Mouse (Mus musculus) spleen, adult 2 months (tissue): Measurements from ENCODE around the gene Stx7. TPM values are rescaled to one million over a fixed set of nuclear protein-coding genes. Genes with fewer than 3 reads are reported as not detected.

Experiments
- DNase-seq, 2 experiments: peaks; one replicate each; pipeline versions ENCODE4 v3.0.0 to v3.0.0-alpha.2; 2012 to 2021; ENCODE audit warnings: low spot score in 2 of 2, low read depth in 1 of 2
- H3K27ac ChIP-seq: fragments of 200-500 bp; 2 replicates; pipeline ENCODE4 v1.5.1; 2012; ENCODE audit warnings: low read length, inconsistent platforms; ENCODE audit not compliant: insufficient read depth
- H3K27me3 ChIP-seq: fragments of 200-500 bp; 2 replicates; pipeline ENCODE4 v1.6.1; 2012; ENCODE audit warnings: mild to moderate bottlenecking, moderate library complexity, low read length, inconsistent platforms; ENCODE audit not compliant: control insufficient read depth, insufficient read depth
- H3K36me3 ChIP-seq: fragments of 200-500 bp; 2 replicates; pipeline ENCODE4 v1.6.1; 2012; ENCODE audit warnings: mild to moderate bottlenecking, low read length, inconsistent platforms; ENCODE audit not compliant: control insufficient read depth, insufficient read depth
- H3K4me1 ChIP-seq: fragments of 200-500 bp; 2 replicates; pipeline ENCODE4 v1.6.1; 2011; ENCODE audit warnings: inconsistent platforms; ENCODE audit not compliant: control insufficient read depth, insufficient read depth, insufficient read length
- H3K4me3 ChIP-seq: fragments of 200-500 bp; 2 replicates; pipeline ENCODE4 v1.5.1; 2011; ENCODE audit warnings: mild to moderate bottlenecking, inconsistent platforms; ENCODE audit not compliant: insufficient read depth, insufficient read length; ENCODE audit errors: extremely low read depth
- CTCF ChIP-seq: fragments of 200-500 bp; IDR thresholded peaks from 2 replicates; pipeline ENCODE4 v1.5.1; 2011; ENCODE audit warnings: mild to moderate bottlenecking, inconsistent platforms; ENCODE audit not compliant: insufficient read depth, insufficient read length, insufficient replicate concordance; ENCODE audit errors: extremely low read depth
- POLR2A ChIP-seq: fragments of 200-500 bp; IDR thresholded peaks from 2 replicates; pipeline ENCODE4 v1.6.1; 2011; ENCODE audit warnings: low read depth, low read length, inconsistent platforms
- WGBS: fragments of 180-500 bp; shearing (Covaris S2); methylation state at CpG from one replicate; pipeline ENCODE4 v1.1.7; 2018; 5-methylcytosine and 5-hydroxymethylcytosine counted together
- polyA plus RNA-seq: library from polyadenylated mRNA; depleted of rRNA; stranded (reverse); fragments of >200 nt; gene quantifications from 2 replicates; pipeline ENCODE4 v1.2.3, GENCODE M21; 2012

Gene Stx7
- polyA plus RNA-seq, 1 experiment = 61.7 TPM

- no peak overlapping the region for H3K4me3 ChIP-seq
- no peaks in the 10 kb centered on the region for H3K27me3 ChIP-seq
- H3K4me1 ChIP-seq = no peaks in the 10 kb centered on the region
- TF ChIP-seq POLR2A = no peak
- no peak for DNase-seq
- 84% methylated on average over 12 of the region's 12 CpGs for WGBS
- H3K36me3 ChIP-seq = no peaks in the 10 kb centered on the region
- no peak overlapping the region for H3K27ac ChIP-seq
Measured at GRCm38 (mm10) chr10:24199303-24199702, 50.2 kb downstream of the Stx7 start.

GRCm38 (mm10) chr10:24200099-24200498, 51.0 kb downstream of the Stx7 start:
- no peak for TF ChIP-seq POLR2A
- no peak for TF ChIP-seq CTCF
- DNase-seq = no peak
- H3K4me1 ChIP-seq = no peaks in the 10 kb centered on the region
- H3K27me3 ChIP-seq = no peaks in the 10 kb centered on the region
- WGBS = 92% methylated on average over 3 of the region's 3 CpGs
- H3K27ac ChIP-seq = no peak overlapping the region
- H3K4me3 ChIP-seq = no peak overlapping the region
- H3K36me3 ChIP-seq = no peaks in the 10 kb centered on the region

- no peak for TF ChIP-seq CTCF
- no peak for TF ChIP-seq POLR2A
- 76% methylated on average over 6 of the region's 6 CpGs for WGBS
- Histone ChIP-seq H3K4me3 (no peak overlapping the region), H3K27ac (no peak overlapping the region), H3K4me1 (no peaks in the 10 kb centered on the region), H3K36me3 (no peaks in the 10 kb centered on the region), H3K27me3 (no peaks in the 10 kb centered on the region)
- DNase-seq = no peak
Measured at GRCm38 (mm10) chr10:24210075-24210474, 61.0 kb downstream of the Stx7 start.

GRCm38 (mm10) chr10:24213297-24213696, 64.2 kb downstream of the Stx7 start:
- Histone ChIP-seq H3K4me1 (no peaks in the 10 kb centered on the region), H3K36me3 (no peaks in the 10 kb centered on the region), H3K27ac (no peak overlapping the region), H3K4me3 (no peak overlapping the region), H3K27me3 (no peaks in the 10 kb centered on the region)
- WGBS = 89% methylated on average over 5 of the region's 5 CpGs
- TF ChIP-seq CTCF (no peak), POLR2A (no peak)
- DNase-seq = no peak

- TF ChIP-seq CTCF (no peak), POLR2A (no peak)
- H3K4me3 ChIP-seq = no peak overlapping the region
- WGBS = 44% methylated on average over 6 of the region's 6 CpGs
Measured at GRCm38 (mm10) chr10:24217558-24218268, 68.6 kb downstream of the Stx7 start.

GRCm38 (mm10) chr10:24220931-24221330, 71.8 kb downstream of the Stx7 start:
- Histone ChIP-seq H3K4me3 (no peak overlapping the region), H3K27ac (no peak overlapping the region), H3K27me3 (peaks cover 11% of the 10 kb centered on the region), H3K36me3 (no peaks in the 10 kb centered on the region), H3K4me1 (peaks cover 5% of the 10 kb centered on the region)
- no peak for DNase-seq
- TF ChIP-seq POLR2A (no peak), CTCF (no peak)
- 96% methylated on average over 5 of the region's 5 CpGs for WGBS

More at GRCm38 (mm10) chr10:24217558-24218268, 68.6 kb downstream of the Stx7 start:
- H3K36me3 ChIP-seq = no peaks in the 10 kb centered on the region
- no peak overlapping the region for H3K27ac ChIP-seq
- peaks cover 2% of the 10 kb centered on the region; the same call in 1 of the 2 replicates for H3K27me3 ChIP-seq
- no peak for DNase-seq
- H3K4me1 ChIP-seq = no peaks in the 10 kb centered on the region

GRCm38 (mm10) chr10:24222911-24223310, 73.8 kb downstream of the Stx7 start:
- no peak for TF ChIP-seq POLR2A
- no peak for TF ChIP-seq CTCF
- Histone ChIP-seq H3K27me3 (peaks cover 11% of the 10 kb centered on the region), H3K4me3 (no peak overlapping the region), H3K4me1 (peaks cover 5% of the 10 kb centered on the region), H3K27ac (no peak overlapping the region), H3K36me3 (no peaks in the 10 kb centered on the region)
- no peak for DNase-seq
- 31% methylated on average over 6 of the region's 6 CpGs for WGBS
